Mouse (Mus musculus) left cerebral cortex, adult 6 months (tissue): ENCODE results near the gene Olfr513. TPM values are rescaled to one million over a fixed set of nuclear protein-coding genes. Genes with fewer than 3 reads are reported as not detected.

Source experiments
- long read RNA-seq, 2 experiments: library from polyadenylated mRNA; unstranded; transcript quantifications; one replicate each; pipeline ENCODE4 v2.0.0; 2019 to 2020
- polyA plus RNA-seq: library from polyadenylated mRNA; unstranded; fragments of <200 nt; fragmentation: Nextera tagmentation; gene quantifications from 2 replicates; pipeline ENCODE4 v1.2.3, GENCODE M21; 2021

Gene Olfr513
- polyA plus RNA-seq: not detected in 2 replicates
- long read RNA-seq, experiment 1: 0 reads
- long read RNA-seq, experiment 2: 0 reads

GRCm38 (mm10) chr7:108750673-108751072 lies at the start of gene Olfr513:
TSS of gene Olfr513 (plus strand) at chr7:108750973.

GRCm38 (mm10) chr7:108713020-108713419 lies 37.8 kb upstream of the Olfr513 start, which contains the start of gene Olfr512:
TSS of gene Olfr512 (plus strand) at chr7:108713320.

Other genes starting within 250 kb of the Olfr513 start
- gene Olfr502, start 225.9 kb upstream of the Olfr513 start, polyA plus RNA-seq: not detected in 2 replicates
- not detected in 2 replicates for gene Olfr503, start 206.4 kb upstream of the Olfr513 start, polyA plus RNA-seq
- gene Olfr504, start 185.2 kb upstream of the Olfr513 start, polyA plus RNA-seq: not detected in 2 replicates
- gene Olfr506, start 140.2 kb upstream of the Olfr513 start, polyA plus RNA-seq: not detected in 2 replicates
- gene Olfr507, start 129.2 kb upstream of the Olfr513 start, polyA plus RNA-seq: not detected in 2 replicates
- gene Olfr508, start 121.0 kb upstream of the Olfr513 start, polyA plus RNA-seq: not detected in 2 replicates
- gene Olfr509, start 99.1 kb upstream of the Olfr513 start, polyA plus RNA-seq: not detected in 2 replicates
- not detected in 2 replicates for gene Olfr510, start 84.6 kb upstream of the Olfr513 start, polyA plus RNA-seq
- gene Olfr512, start 37.7 kb upstream of the Olfr513 start, polyA plus RNA-seq: not detected in 2 replicates
- gene Olfr514, start 75.0 kb downstream of the Olfr513 start, polyA plus RNA-seq: not detected in 2 replicates
- gene Olfr516, start 99.6 kb downstream of the Olfr513 start, polyA plus RNA-seq: not detected in 2 replicates
- not detected in 2 replicates for gene Olfr517, start 121.4 kb downstream of the Olfr513 start, polyA plus RNA-seq
- gene Olfr518, start 134.0 kb downstream of the Olfr513 start, polyA plus RNA-seq: not detected in 2 replicates
- gene Olfr519, start 143.4 kb downstream of the Olfr513 start, polyA plus RNA-seq: not detected in 2 replicates
- gene Nlrp10, start 179.2 kb downstream of the Olfr513 start, polyA plus RNA-seq: 0.08 and 0.21 TPM in 2 replicates
- 134 and 167 TPM in 2 replicates for gene Eif3f, start 183.4 kb downstream of the Olfr513 start, polyA plus RNA-seq
- gene Tub, start 199.4 kb downstream of the Olfr513 start, polyA plus RNA-seq: 11.8 and 13.6 TPM in 2 replicates